Mouse (Mus musculus): ENCODE measurements around the gene Rexo5. TPM values are rescaled to one million over a fixed set of nuclear protein-coding genes. Genes with fewer than 3 reads are reported as not detected.

Rexo5 gene
- polyA plus RNA-seq (2012; rRNA removed) = 16.9 and 17.9 TPM in 2 replicates

DNA sequence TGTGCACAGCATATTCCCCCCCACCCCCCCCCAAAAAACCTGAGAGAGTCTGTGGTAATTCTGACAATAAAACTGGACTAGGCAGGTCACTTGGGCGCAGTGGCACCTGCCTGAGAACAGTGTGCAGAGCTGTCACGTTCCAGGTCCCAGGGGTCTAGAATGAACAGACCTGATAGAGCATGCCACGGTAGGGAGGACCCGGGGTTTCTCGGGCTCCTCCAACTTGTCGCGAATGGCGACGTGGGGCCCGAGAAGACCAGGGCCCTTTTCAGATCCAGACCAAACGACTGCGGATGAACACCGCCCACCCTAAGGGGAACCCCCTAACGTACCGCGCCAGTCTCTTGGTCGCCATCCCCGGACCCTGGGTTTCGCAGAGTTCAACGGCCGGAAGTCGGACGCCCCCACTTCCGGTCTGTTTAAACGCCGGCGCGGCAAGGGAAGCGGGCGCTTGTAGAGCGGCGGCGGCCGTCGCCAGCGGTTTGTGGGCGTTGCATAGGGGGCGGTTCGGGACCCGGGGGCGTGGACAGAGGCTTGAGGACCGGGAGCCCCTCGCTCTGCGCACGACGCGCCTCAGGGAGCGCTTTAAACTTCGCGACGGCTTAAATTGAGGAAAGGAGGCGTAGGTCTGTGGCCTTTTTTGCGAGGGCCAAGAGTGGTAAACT is at the start of gene Rexo5, which contains the start of gene Eri2:
Gene Rexo5 (plus strand): TSS at position 421 of the 665 bp plus-strand sequence.
Gene Eri2 (minus strand): TSS at position 473 of the 665 bp plus-strand sequence.

DNA sequence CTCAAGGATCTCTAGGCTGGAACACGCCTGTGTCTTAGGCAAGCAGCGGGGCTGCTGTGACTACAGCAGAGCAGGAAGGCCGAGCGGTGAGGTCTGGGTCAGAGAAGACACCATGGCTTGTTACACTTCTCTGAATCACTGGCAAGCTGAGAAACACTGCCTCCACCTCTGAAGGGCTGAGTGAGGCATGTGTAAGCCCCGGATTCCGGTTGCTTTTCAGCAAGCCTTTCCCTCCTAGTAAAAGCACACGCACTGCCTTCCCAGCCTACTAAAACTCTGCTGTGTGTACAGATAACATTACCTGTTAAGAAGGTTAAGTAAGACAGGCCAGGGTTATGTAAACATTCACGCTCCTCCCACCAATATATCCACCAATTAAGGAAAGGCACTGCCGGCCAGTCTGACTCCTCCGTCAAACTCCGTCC is 33.3 kb upstream of the Rexo5 start, which contains the start of gene Acsm3:
Gene Acsm3 (plus strand): TSS at position 397 of the 425 bp plus-strand sequence.

DNA sequence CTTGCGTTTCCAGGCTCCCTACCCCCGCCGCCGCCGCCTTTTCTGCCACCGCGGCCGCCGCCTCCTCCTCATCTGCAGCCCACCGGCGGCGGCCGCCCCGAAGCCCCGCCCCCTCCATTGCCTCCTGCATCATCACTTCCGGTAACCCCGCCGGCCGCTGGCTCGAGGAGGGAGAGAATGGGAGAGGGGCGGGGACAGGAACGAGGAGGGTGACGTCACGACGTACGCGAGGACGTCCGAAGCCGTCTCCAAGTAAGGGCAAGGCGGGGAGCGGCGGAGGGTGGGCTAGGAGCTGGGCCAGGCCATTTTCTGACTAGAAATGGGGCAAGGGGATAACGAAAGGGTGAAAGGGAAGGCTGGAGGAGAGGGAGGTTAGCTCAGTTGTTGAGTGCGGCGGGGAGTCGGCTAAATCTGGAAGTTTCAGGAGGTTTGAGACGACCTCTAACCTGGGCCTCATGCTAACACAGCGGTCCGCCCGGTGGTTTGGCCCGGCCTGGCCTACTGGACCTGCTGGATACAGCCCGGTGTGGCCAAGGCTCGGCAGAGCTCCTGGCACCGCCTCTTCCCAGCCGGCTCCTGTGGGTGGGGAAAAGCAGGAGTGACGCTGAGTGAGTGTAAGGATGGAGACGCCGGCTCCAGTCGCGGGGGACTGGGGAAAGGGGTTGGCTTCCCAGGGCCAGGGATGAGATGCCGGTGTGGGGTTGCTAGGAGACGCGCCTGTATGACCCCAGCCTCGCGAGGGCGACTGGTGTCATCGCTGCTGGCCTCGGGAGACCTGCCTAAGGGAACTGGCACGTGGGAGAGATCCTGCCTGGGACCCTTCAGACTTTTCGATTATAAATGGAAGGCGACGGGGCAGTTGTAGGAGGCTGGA is 102.1 kb downstream of the Rexo5 start, which contains the start of the genes Lyrm1 and Dcun1d3:
Gene Lyrm1 (plus strand): TSS at position 223 of the 874 bp plus-strand sequence.
Gene Dcun1d3 (minus strand): TSS at position 660 of the 874 bp plus-strand sequence.

Other genes starting within 250 kb of the Rexo5 start
- gene Acsm2, start 239.7 kb upstream of the Rexo5 start, polyA plus RNA-seq (2012; rRNA removed) = not detected in 2 replicates
- gene Acsm1, start 187.0 kb upstream of the Rexo5 start, polyA plus RNA-seq (2012; rRNA removed) = 0.04 TPM in 1 of 2 replicates, not detected in the other
- gene Acsm4, start 104.0 kb upstream of the Rexo5 start, polyA plus RNA-seq (2012; rRNA removed) = 0.06 TPM in 1 of 2 replicates, not detected in the other
- 52.3 and 52.6 TPM in 2 replicates for gene Thumpd1, start 73.2 kb upstream of the Rexo5 start, polyA plus RNA-seq (2012; rRNA removed)
- gene Acsm3, start 33.1 kb upstream of the Rexo5 start, polyA plus RNA-seq (2012; rRNA removed) = 0.03 and 0.07 TPM in 2 replicates
- 9.9 and 10.0 TPM in 2 replicates for gene Eri2, start 52 bp downstream of the Rexo5 start, polyA plus RNA-seq (2012; rRNA removed)
- 14.1 and 15.1 TPM in 2 replicates for gene Lyrm1, start 101.9 kb downstream of the Rexo5 start, polyA plus RNA-seq (2012; rRNA removed)
- 8.5 and 9.4 TPM in 2 replicates for gene Dcun1d3, start 102.3 kb downstream of the Rexo5 start, polyA plus RNA-seq (2012; rRNA removed)

All from central nervous system, embryonic 18 days (tissue).